In genomic region chr5:3646539-3646938, GRCm38 (mm10) we compare ENCODE assay signal across 9 mouse cellular contexts. TPM values are rescaled to one million over a fixed set of nuclear protein-coding genes. Genes with fewer than 3 reads are reported as not detected.
DNase-seq lines count a peak whose midpoint lies in the region; ATAC-seq lines count a peak whose summit lies in the region.
"Had no signal": no experiment of that assay in that cellular context is flagged by ENCODE, and none has a peak within 500 bp of the region (broad histone marks: within the 10 kb centered on the region; RNA-seq: fewer than 3 reads in every experiment).

No protein-coding gene starts in this region.

- peak overlapping the region; percentile 56 for H3K4me2 ChIP-seq in lung, embryonic 15.5 days
- H3K4me2 ChIP-seq in embryonic facial prominence, embryonic 15.5 days (replicated peaks) = peak overlapping the region; percentile 57
- H3K4me2 ChIP-seq in intestine, embryonic 14.5 days (ENCODE audit: low read length) = peak overlapping the region; percentile 78
- peak overlapping the region; percentile 64 for H3K4me2 ChIP-seq in neural tube, embryonic 13.5 days

- peak overlapping the region; percentile 83 for H3K9ac ChIP-seq in lung, embryonic 15.5 days
- H3K9ac ChIP-seq in embryonic facial prominence, embryonic 15.5 days = peak overlapping the region; percentile 93; the same call in 1 of the 2 replicates
- peak overlapping the region; percentile 86 for H3K9ac ChIP-seq in intestine, embryonic 14.5 days (ENCODE audit: low read length)
- H3K9ac ChIP-seq in neural tube, embryonic 13.5 days = peak overlapping the region; percentile 91

- H3K36me3 ChIP-seq in lung, embryonic 15.5 days = peaks cover 27% of the 10 kb centered on the region
- peaks cover 17% of the 10 kb centered on the region for H3K36me3 ChIP-seq in embryonic facial prominence, embryonic 15.5 days
- peaks cover 38% of the 10 kb centered on the region for H3K36me3 ChIP-seq in intestine, embryonic 14.5 days (ENCODE audit: control insufficient read depth, insufficient read depth, low read length)
- peaks cover 22% of the 10 kb centered on the region for H3K36me3 ChIP-seq in neural tube, embryonic 13.5 days

- DNase-seq in lung, postnatal 14 days = no peak
- no peak for DNase-seq in intestine, embryonic 14.5 days (ENCODE audit: low spot score)
- no peak for DNase-seq in gastrocnemius, postnatal 25 days
- DNase-seq in right cerebral cortex, postnatal 36 days (ENCODE audit: low spot score in 2 of 2) = no peak
- no peak for DNase-seq in right cerebral cortex, postnatal 4 days

- ATAC-seq in lung, embryonic 15.5 days (ENCODE audit: borderline replicate concordance, extremely low read depth, low FRiP score, low TSS enrichment) = no peak
- no peak for ATAC-seq in embryonic facial prominence, embryonic 15.5 days (ENCODE audit: insufficient number of reproducible peaks, low FRiP score, low TSS enrichment, low read depth)
- no peak for ATAC-seq in intestine, embryonic 14.5 days (replicated peaks; ENCODE audit: low FRiP score, low TSS enrichment, low read depth)
- no peak for ATAC-seq in neural tube, embryonic 13.5 days (ENCODE audit: low read depth)

- WGBS in lung, embryonic 15.5 days = 18% methylated on average over 6 of the region's 6 CpGs
- WGBS in embryonic facial prominence, embryonic 15.5 days = 12% methylated on average over 6 of the region's 6 CpGs
- 26% methylated on average over 6 of the region's 6 CpGs for WGBS in intestine, embryonic 14.5 days
- 29% methylated on average over 6 of the region's 6 CpGs for WGBS in neural tube, embryonic 13.5 days

- no peaks in the 10 kb centered on the region for H3K27me3 ChIP-seq in lung, embryonic 15.5 days
- no peaks in the 10 kb centered on the region for H3K27me3 ChIP-seq in embryonic facial prominence, embryonic 15.5 days
- no peaks in the 10 kb centered on the region for H3K27me3 ChIP-seq in intestine, embryonic 14.5 days (replicated peaks; ENCODE audit: control insufficient read depth, insufficient read depth, low read length)
- H3K27me3 ChIP-seq in neural tube, embryonic 13.5 days = no peaks in the 10 kb centered on the region

- no peak overlapping the region; the same call in 1 of the 2 replicates for H3K27ac ChIP-seq in lung, embryonic 15.5 days
- H3K27ac ChIP-seq in embryonic facial prominence, embryonic 15.5 days (replicated peaks) = peak overlapping the region; percentile 92
- no peak overlapping the region for H3K27ac ChIP-seq in intestine, embryonic 14.5 days (ENCODE audit: low read depth)
- H3K27ac ChIP-seq in neural tube, embryonic 13.5 days (replicated peaks) = no peak overlapping the region

- peak overlapping the region; percentile 98 for H3K4me3 ChIP-seq in lung, embryonic 15.5 days
- peak overlapping the region; percentile 97 for H3K4me3 ChIP-seq in embryonic facial prominence, embryonic 15.5 days (replicated peaks)
- H3K4me3 ChIP-seq in intestine, embryonic 14.5 days (ENCODE audit: low read depth, low read length) = peak overlapping the region; percentile 85
- peak overlapping the region; percentile 86 for H3K4me3 ChIP-seq in neural tube, embryonic 13.5 days

- no peaks in the 10 kb centered on the region for H3K9me3 ChIP-seq in lung, embryonic 15.5 days
- no peaks in the 10 kb centered on the region for H3K9me3 ChIP-seq in embryonic facial prominence, embryonic 15.5 days (replicated peaks)
- H3K9me3 ChIP-seq in intestine, embryonic 14.5 days (ENCODE audit: control insufficient read depth, low read length) = no peaks in the 10 kb centered on the region
- no peaks in the 10 kb centered on the region for H3K9me3 ChIP-seq in neural tube, embryonic 13.5 days

- peaks cover 7% of the 10 kb centered on the region for H3K4me1 ChIP-seq in lung, embryonic 15.5 days
- H3K4me1 ChIP-seq in embryonic facial prominence, embryonic 15.5 days = peaks cover 8% of the 10 kb centered on the region; the same call in 1 of the 2 replicates
- peaks cover 9% of the 10 kb centered on the region for H3K4me1 ChIP-seq in intestine, embryonic 14.5 days (replicated peaks; ENCODE audit: control insufficient read depth, insufficient read depth, low read length)
- H3K4me1 ChIP-seq in neural tube, embryonic 13.5 days (replicated peaks) = peaks cover 18% of the 10 kb centered on the region

RNA-seq across cellular contexts. Expression of gene Tmbim7, which starts 4.4 kb away (rescaled TPM):
- not detected in 2 replicates for polyA plus RNA-seq in lung, embryonic 15.5 days (2015; fragmentation: Nextera tagmentation; extraction: Ambion mirVana)
- polyA plus RNA-seq in embryonic facial prominence, embryonic 15.5 days (2015; fragmentation: Nextera tagmentation; extraction: Ambion mirVana) = not detected in 2 replicates
- polyA plus RNA-seq in intestine, embryonic 14.5 days (2014; fragmentation: Nextera tagmentation; extraction: Ambion mirVana) = not detected in 2 replicates
- polyA plus RNA-seq in neural tube, embryonic 13.5 days (2015; fragmentation: Nextera tagmentation; extraction: Ambion mirVana) = not detected in 2 replicates
- total RNA-seq in gastrocnemius, postnatal 25 days (2021) = not detected
- total RNA-seq: adrenal gland, postnatal 25 days had no signal

RNA-seq across cellular contexts. Expression of gene Gatad1, which starts 10.4 kb away (rescaled TPM):
- 65.9 and 66.8 TPM in 2 replicates for polyA plus RNA-seq in lung, embryonic 15.5 days (2015; fragmentation: Nextera tagmentation; extraction: Ambion mirVana)
- 51.2 and 56.6 TPM in 2 replicates for polyA plus RNA-seq in embryonic facial prominence, embryonic 15.5 days (2015; fragmentation: Nextera tagmentation; extraction: Ambion mirVana)
- 71.2 and 72.9 TPM in 2 replicates for polyA plus RNA-seq in intestine, embryonic 14.5 days (2014; fragmentation: Nextera tagmentation; extraction: Ambion mirVana)
- polyA plus RNA-seq in neural tube, embryonic 13.5 days (2015; fragmentation: Nextera tagmentation; extraction: Ambion mirVana) = 68.8 TPM in 2 replicates
- 10 to 100 TPM; 70.8 to 78.5 TPM for total RNA-seq in gastrocnemius, postnatal 25 days (2021)

RNA-seq across cellular contexts. Expression of gene Rbm48, which starts 50.2 kb away (rescaled TPM):
- polyA plus RNA-seq in lung, embryonic 15.5 days (2015; fragmentation: Nextera tagmentation; extraction: Ambion mirVana) = 12.4 and 13.9 TPM in 2 replicates
- polyA plus RNA-seq in embryonic facial prominence, embryonic 15.5 days (2015; fragmentation: Nextera tagmentation; extraction: Ambion mirVana) = 11.9 and 13.0 TPM in 2 replicates
- 14.0 and 14.1 TPM in 2 replicates for polyA plus RNA-seq in intestine, embryonic 14.5 days (2014; fragmentation: Nextera tagmentation; extraction: Ambion mirVana)
- polyA plus RNA-seq in neural tube, embryonic 13.5 days (2015; fragmentation: Nextera tagmentation; extraction: Ambion mirVana) = 16.1 and 16.5 TPM in 2 replicates
- total RNA-seq in gastrocnemius, postnatal 25 days (2021) = 1 to 10 TPM; 4.3 to 4.7 TPM

RNA-seq across cellular contexts. Expression of gene Pex1, which starts 50.7 kb away (rescaled TPM):
- 13.5 and 14.0 TPM in 2 replicates for polyA plus RNA-seq in lung, embryonic 15.5 days (2015; fragmentation: Nextera tagmentation; extraction: Ambion mirVana)
- 15.9 and 17.3 TPM in 2 replicates for polyA plus RNA-seq in embryonic facial prominence, embryonic 15.5 days (2015; fragmentation: Nextera tagmentation; extraction: Ambion mirVana)
- 16.0 and 17.0 TPM in 2 replicates for polyA plus RNA-seq in intestine, embryonic 14.5 days (2014; fragmentation: Nextera tagmentation; extraction: Ambion mirVana)
- polyA plus RNA-seq in neural tube, embryonic 13.5 days (2015; fragmentation: Nextera tagmentation; extraction: Ambion mirVana) = 22.2 and 26.8 TPM in 2 replicates
- total RNA-seq in gastrocnemius, postnatal 25 days (2021) = 1 to 10 TPM; 6.4 to 7.1 TPM
